Mouse (Mus musculus) heart, embryonic 12.5 days (tissue): ENCODE data around the gene Plpp4. TPM values are rescaled to one million over a fixed set of nuclear protein-coding genes. Genes with fewer than 3 reads are reported as not detected.

Source experiments
- ATAC-seq: fragments of 200-750 bp; cut with Nextera tagmentation; 2 replicates; pipeline ENCODE4 v1.8.0; 2017; ENCODE audit warnings: moderate TSS enrichment, moderate library complexity; ENCODE audit not compliant: insufficient number of reproducible peaks, low FRiP score
- H3K27ac ChIP-seq: fragments of 300-500 bp; sonication (generic); 2 replicates; pipeline ENCODE4 v1.5.1; 2016; ENCODE audit warnings: mild to moderate bottlenecking, moderate library complexity; ENCODE audit not compliant: poor library complexity, severe bottlenecking
- H3K27me3 ChIP-seq: fragments of 300-500 bp; sonication (generic); replicated peaks from 2 replicates; pipeline ENCODE4 v1.6.1; 2016; ENCODE audit warnings: mild to moderate bottlenecking, moderate library complexity
- H3K36me3 ChIP-seq: fragments of 300-500 bp; sonication (generic); 2 replicates; pipeline ENCODE4 v1.6.1; 2016; ENCODE audit warnings: mild to moderate bottlenecking, moderate library complexity
- H3K4me1 ChIP-seq: fragments of 300-500 bp; sonication (generic); replicated peaks from 2 replicates; pipeline ENCODE4 v1.6.1; 2016; ENCODE audit warnings: mild to moderate bottlenecking
- H3K4me2 ChIP-seq: fragments of 300-500 bp; sonication (generic); 2 replicates; pipeline ENCODE4 v1.6.1; 2016; ENCODE audit warnings: mild to moderate bottlenecking, moderate library complexity
- H3K4me3 ChIP-seq: fragments of 300-500 bp; sonication (generic); 2 replicates; pipeline ENCODE4 v1.5.1; 2016; ENCODE audit warnings: mild to moderate bottlenecking
- H3K9ac ChIP-seq: fragments of 300-500 bp; sonication (generic); 2 replicates; pipeline ENCODE4 v1.6.1; 2016; ENCODE audit warnings: mild to moderate bottlenecking, moderate library complexity
- H3K9me3 ChIP-seq: fragments of 300-500 bp; sonication (generic); replicated peaks from 2 replicates; pipeline ENCODE4 v1.6.1; 2016; ENCODE audit warnings: mild to moderate bottlenecking, moderate library complexity
- WGBS: fragments of 180-500 bp; shearing (Covaris S2); methylation state at CpG from one replicate; pipeline ENCODE4 v1.1.7; 2016; 5-methylcytosine and 5-hydroxymethylcytosine counted together
- polyA plus RNA-seq: library from polyadenylated mRNA; unstranded; fragments of >200 nt; fragmentation: Nextera tagmentation; extraction: Ambion mirVana; gene quantifications from 2 replicates; pipeline ENCODE4 v1.2.1, GENCODE M21; 2016

Gene Plpp4
- polyA plus RNA-seq, 1 experiment from 2014 or later: 0.45 TPM

- WGBS: 13% methylated on average over 13 of the region's 13 CpGs
- H3K4me3 ChIP-seq: peak overlapping the region; percentile 53
- H3K4me2 ChIP-seq: peak overlapping the region; percentile 91
- no peak for ATAC-seq
- H3K27ac ChIP-seq: no peak overlapping the region
- H3K27me3 ChIP-seq: peaks cover 74% of the 10 kb centered on the region
- 0 out of 2 replicates have a peak overlapping the region, but pooled peaks have one; percentile 60 for H3K9ac ChIP-seq
- no peaks in the 10 kb centered on the region for H3K9me3 ChIP-seq
- H3K4me1 ChIP-seq: peaks cover 8% of the 10 kb centered on the region; the same call in 1 of the 2 replicates
- no peaks in the 10 kb centered on the region for H3K36me3 ChIP-seq
Measured at GRCm38 (mm10) chr7:129257374-129258018, 665 bp downstream of the Plpp4 start.

- H3K27me3 ChIP-seq: peaks cover 68% of the 10 kb centered on the region
- H3K9ac ChIP-seq: no peak overlapping the region
- H3K9me3 ChIP-seq: no peaks in the 10 kb centered on the region
- no peak overlapping the region for H3K27ac ChIP-seq
- H3K36me3 ChIP-seq: no peaks in the 10 kb centered on the region
- ATAC-seq: no peak
- H3K4me3 ChIP-seq: no peak overlapping the region
- 65% methylated on average over 7 of the region's 7 CpGs for WGBS
- H3K4me2 ChIP-seq: no peak overlapping the region
- peaks cover 8% of the 10 kb centered on the region; the same call in 1 of the 2 replicates for H3K4me1 ChIP-seq
Measured at GRCm38 (mm10) chr7:129258331-129258730, 1.5 kb downstream of the Plpp4 start.

GRCm38 (mm10) chr7:129259195-129259594, 2.4 kb downstream of the Plpp4 start:
- Histone ChIP-seq H3K36me3 (no peaks in the 10 kb centered on the region), H3K9ac (no peak overlapping the region), H3K9me3 (no peaks in the 10 kb centered on the region), H3K27ac (no peak overlapping the region), H3K4me3 (no peak overlapping the region), H3K4me1 (peaks cover 8% of the 10 kb centered on the region; the same call in 1 of the 2 replicates), H3K4me2 (no peak overlapping the region), H3K27me3 (peaks cover 59% of the 10 kb centered on the region)
- 67% methylated on average over 6 of the region's 6 CpGs for WGBS
- ATAC-seq: no peak

- no peak overlapping the region for H3K4me3 ChIP-seq
- no peaks in the 10 kb centered on the region for H3K36me3 ChIP-seq
- H3K9me3 ChIP-seq: peaks cover 6% of the 10 kb centered on the region
- no peaks in the 10 kb centered on the region for H3K27me3 ChIP-seq
- H3K4me1 ChIP-seq: no peaks in the 10 kb centered on the region
- no peak overlapping the region for H3K4me2 ChIP-seq
- WGBS: 89% methylated on average over 4 of the region's 4 CpGs
- no peak for ATAC-seq
- H3K27ac ChIP-seq: no peak overlapping the region
- H3K9ac ChIP-seq: no peak overlapping the region
Measured at GRCm38 (mm10) chr7:129273867-129274266, 17.0 kb downstream of the Plpp4 start.

- Histone ChIP-seq H3K36me3 (no peaks in the 10 kb centered on the region), H3K4me1 (no peaks in the 10 kb centered on the region), H3K9me3 (peaks cover 6% of the 10 kb centered on the region), H3K27ac (no peak overlapping the region), H3K4me3 (no peak overlapping the region), H3K27me3 (0 out of 2 replicates have a peak, but pooled peaks cover under 1% of the 10 kb centered on the region), H3K4me2 (no peak overlapping the region), H3K9ac (no peak overlapping the region)
- no peak for ATAC-seq
- WGBS: 76% methylated on average over 5 of the region's 5 CpGs
Measured at GRCm38 (mm10) chr7:129274726-129275125, 17.9 kb downstream of the Plpp4 start.

GRCm38 (mm10) chr7:129277751-129278150, 20.9 kb downstream of the Plpp4 start:
- Histone ChIP-seq H3K27me3 (0 out of 2 replicates have a peak, but pooled peaks cover 3% of the 10 kb centered on the region), H3K4me3 (no peak overlapping the region), H3K9me3 (peaks cover 6% of the 10 kb centered on the region), H3K36me3 (no peaks in the 10 kb centered on the region), H3K4me2 (no peak overlapping the region), H3K27ac (no peak overlapping the region), H3K4me1 (no peaks in the 10 kb centered on the region), H3K9ac (no peak overlapping the region)
- WGBS: 79% methylated on average over 5 of the region's 5 CpGs
- no peak for ATAC-seq

- Histone ChIP-seq H3K9me3 (peaks cover 6% of the 10 kb centered on the region), H3K4me1 (no peaks in the 10 kb centered on the region), H3K36me3 (no peaks in the 10 kb centered on the region), H3K27me3 (0 out of 2 replicates have a peak, but pooled peaks cover 3% of the 10 kb centered on the region), H3K4me2 (no peak overlapping the region), H3K9ac (no peak overlapping the region), H3K4me3 (no peak overlapping the region), H3K27ac (no peak overlapping the region)
- no peak for ATAC-seq
- 81% methylated on average over 4 of the region's 4 CpGs for WGBS
Measured at GRCm38 (mm10) chr7:129278801-129279200, 22.0 kb downstream of the Plpp4 start.

- H3K4me2 ChIP-seq: no peak overlapping the region
- 67% methylated on average over 4 of the region's 4 CpGs for WGBS
- H3K4me1 ChIP-seq: no peaks in the 10 kb centered on the region
- H3K36me3 ChIP-seq: no peaks in the 10 kb centered on the region
- ATAC-seq: no peak
- H3K4me3 ChIP-seq: no peak overlapping the region
- peaks cover 6% of the 10 kb centered on the region for H3K9me3 ChIP-seq
- H3K27me3 ChIP-seq: 0 out of 2 replicates have a peak, but pooled peaks cover 3% of the 10 kb centered on the region
- H3K9ac ChIP-seq: no peak overlapping the region
- no peak overlapping the region for H3K27ac ChIP-seq
Measured at GRCm38 (mm10) chr7:129279261-129279660, 22.4 kb downstream of the Plpp4 start.

- Histone ChIP-seq H3K4me1 (peaks cover 6% of the 10 kb centered on the region; the same call in 1 of the 2 replicates), H3K36me3 (no peaks in the 10 kb centered on the region), H3K27me3 (0 out of 2 replicates have a peak, but pooled peaks cover 3% of the 10 kb centered on the region), H3K27ac (no peak overlapping the region), H3K9me3 (no peaks in the 10 kb centered on the region), H3K4me2 (no peak overlapping the region), H3K9ac (no peak overlapping the region), H3K4me3 (no peak overlapping the region)
- ATAC-seq: no peak
- WGBS: 75% methylated on average over 4 of the region's 4 CpGs
Measured at GRCm38 (mm10) chr7:129281966-129282365, 25.1 kb downstream of the Plpp4 start.

GRCm38 (mm10) chr7:129285186-129285868, 28.5 kb downstream of the Plpp4 start:
- no peak overlapping the region for H3K4me3 ChIP-seq
- H3K4me1 ChIP-seq: peaks cover 6% of the 10 kb centered on the region; the same call in 1 of the 2 replicates
- no peak overlapping the region for H3K4me2 ChIP-seq
- H3K27ac ChIP-seq: no peak overlapping the region
- H3K9me3 ChIP-seq: no peaks in the 10 kb centered on the region
- 36% methylated on average over 7 of the region's 7 CpGs for WGBS
- no peaks in the 10 kb centered on the region for H3K36me3 ChIP-seq
- no peak for ATAC-seq
- H3K27me3 ChIP-seq: no peaks in the 10 kb centered on the region
- no peak overlapping the region for H3K9ac ChIP-seq

GRCm38 (mm10) chr7:129293211-129293610, 36.4 kb downstream of the Plpp4 start:
- Histone ChIP-seq H3K9ac (no peak overlapping the region), H3K4me3 (no peak overlapping the region), H3K4me1 (no peaks in the 10 kb centered on the region), H3K27me3 (no peaks in the 10 kb centered on the region), H3K9me3 (no peaks in the 10 kb centered on the region), H3K36me3 (no peaks in the 10 kb centered on the region), H3K4me2 (no peak overlapping the region), H3K27ac (no peak overlapping the region)
- WGBS: 91% methylated on average over 1 of the region's 1 CpGs
- ATAC-seq: no peak
